Mouse (Mus musculus): ENCODE measurements around the gene Cxcl10. TPM values are rescaled to one million over a fixed set of nuclear protein-coding genes. Genes with fewer than 3 reads are reported as not detected.

The Cxcl10 gene
- total and polyA plus RNA-seq, 3 experiments, result 0.34 to 3.6 TPM; not detected in 1

DNA sequence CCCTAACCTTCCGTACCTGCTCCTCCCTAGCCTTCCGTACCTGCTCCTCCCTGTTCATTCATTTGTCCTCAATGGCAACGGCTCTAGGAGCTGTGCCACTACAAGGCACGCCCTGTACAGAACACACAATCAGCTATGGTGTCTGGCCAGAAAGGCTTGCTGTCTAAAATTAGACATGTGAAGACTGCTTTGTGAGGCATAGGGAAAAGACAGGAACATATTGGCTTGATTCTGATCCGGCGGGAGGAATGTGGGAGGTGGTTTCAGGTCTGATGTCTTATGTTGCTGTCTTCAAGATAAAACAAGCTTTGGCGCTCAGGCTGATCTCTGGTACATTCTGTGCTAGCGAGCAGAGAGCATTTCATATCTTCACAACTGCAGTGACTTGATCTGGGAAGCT, 41.9 kb upstream of the Cxcl10 start:
- intact Hi-C loops (cut with DNase I), result no loop called here
- TF ChIP-seq POLR2A (IDR thresholded peaks at IDR 0.05; ENCODE audit: insufficient read depth, low read depth, low read length) (peak; percentile 64), CTCF (IDR thresholded peaks at IDR 0.05) (no peak), EP300 (IDR thresholded peaks at IDR 0.05; ENCODE audit: insufficient read depth, low read depth, low read length) (peak; percentile 92)
- Histone ChIP-seq H3K27me3 (ENCODE audit: control insufficient read depth, insufficient read depth, low read length) (no peaks in the 10 kb centered on the region), H3K4me3 (peak overlapping the region; percentile 26; the same call in 1 of the 2 replicates), H3K36me3 (ENCODE audit: control insufficient read depth, insufficient read depth, low read length) (peaks cover 14% of the 10 kb centered on the region), H3K4me1 (ENCODE audit: control insufficient read depth, insufficient read depth, low read length) (peaks cover 8% of the 10 kb centered on the region), H3K27ac (peak overlapping the region; percentile 86), H3K9ac (ENCODE audit: low read depth, low read length) (peak overlapping the region; percentile 33), H3K79me2 (replicated peaks; ENCODE audit: control insufficient read depth, insufficient read depth, low read length) (no peaks in the 10 kb centered on the region)
- DNase-seq, result peak in 1 of 2 experiments; percentile 69
- WGBS, result 25% methylated on average over 8 of the region's 8 CpGs

DNA sequence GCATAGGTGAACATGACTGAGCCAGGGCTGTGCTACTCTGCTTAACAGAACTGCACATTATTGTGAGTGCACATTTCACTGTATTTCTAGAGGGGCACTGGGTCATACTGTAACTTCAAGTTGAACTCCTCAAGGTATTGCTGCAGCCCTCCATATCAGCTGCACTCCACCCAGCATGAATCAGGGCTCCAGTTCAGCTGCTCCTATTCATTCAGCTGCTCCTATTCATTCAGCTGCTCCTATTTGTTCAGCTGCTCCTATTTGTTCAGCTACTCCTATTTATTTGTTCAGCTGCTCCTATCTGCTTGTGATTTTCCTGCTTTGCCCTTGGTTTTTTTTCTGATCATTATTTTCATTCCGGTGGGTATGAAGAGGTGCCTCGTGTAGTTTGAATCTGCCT, 41.3 kb upstream of the Cxcl10 start:
- H3K27ac ChIP-seq, result peak overlapping the region; percentile 86
- H3K4me3 ChIP-seq, result peak overlapping the region; percentile 18; the same call in 1 of the 2 replicates
- WGBS, result 46% methylated on average over 2 of the region's 2 CpGs
- no peak for DNase-seq
- H3K4me1 ChIP-seq (ENCODE audit: control insufficient read depth, insufficient read depth, low read length), result peaks cover 8% of the 10 kb centered on the region
- peak overlapping the region; percentile 30 for H3K9ac ChIP-seq (ENCODE audit: low read depth, low read length)
- no peak for TF ChIP-seq POLR2A (IDR thresholded peaks at IDR 0.05; ENCODE audit: insufficient read depth, low read depth, low read length)
- TF ChIP-seq EP300 (IDR thresholded peaks at IDR 0.05; ENCODE audit: insufficient read depth, low read depth, low read length), result no peak
- TF ChIP-seq CTCF (IDR thresholded peaks at IDR 0.05), result no peak
- H3K27me3 ChIP-seq (ENCODE audit: control insufficient read depth, insufficient read depth, low read length), result no peaks in the 10 kb centered on the region
- H3K36me3 ChIP-seq (ENCODE audit: control insufficient read depth, insufficient read depth, low read length), result peaks cover 13% of the 10 kb centered on the region
- H3K79me2 ChIP-seq (replicated peaks; ENCODE audit: control insufficient read depth, insufficient read depth, low read length), result no peaks in the 10 kb centered on the region
- intact Hi-C loops (cut with DNase I), result no loop called here

GRCm38 (mm10) chr5:92387433-92387832, 38.7 kb upstream of the Cxcl10 start:
- Histone ChIP-seq H3K4me1 (ENCODE audit: control insufficient read depth, insufficient read depth, low read length) (peaks cover 5% of the 10 kb centered on the region), H3K4me3 (peak overlapping the region; percentile 49)
- 7% methylated on average over 11 of the region's 11 CpGs for WGBS

DNA sequence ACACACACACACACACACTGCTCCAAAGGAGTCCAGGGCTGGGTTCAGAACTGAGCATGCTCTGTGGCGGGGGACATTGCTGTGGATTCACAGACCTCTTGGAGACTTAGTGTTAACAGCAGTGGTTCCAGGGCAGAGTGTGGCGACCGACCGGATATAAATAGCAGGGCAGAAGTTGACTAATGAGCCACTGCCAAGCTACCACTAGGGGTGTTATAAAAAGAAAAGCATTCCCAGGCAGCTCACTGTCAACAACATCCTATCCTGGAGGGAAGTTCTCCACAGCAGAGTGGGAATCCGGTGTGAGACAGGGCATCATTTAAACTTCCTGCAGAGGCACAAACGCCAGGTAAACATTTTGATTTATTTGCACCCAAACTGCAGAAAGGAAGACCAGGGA, 38.0 kb upstream of the Cxcl10 start:
- H3K27me3 ChIP-seq (ENCODE audit: control insufficient read depth, insufficient read depth, low read length), result no peaks in the 10 kb centered on the region
- WGBS, result 11% methylated on average over 6 of the region's 6 CpGs
- peak overlapping the region; percentile 49 for H3K4me3 ChIP-seq
- peaks cover 4% of the 10 kb centered on the region for H3K4me1 ChIP-seq (ENCODE audit: control insufficient read depth, insufficient read depth, low read length)
- H3K9ac ChIP-seq (ENCODE audit: low read depth, low read length), result peak overlapping the region; percentile 61
- peak in 1 of 2 experiments; percentile 64 for DNase-seq
- intact Hi-C loops (cut with DNase I), result no loop called here
- peak overlapping the region; percentile 86 for H3K27ac ChIP-seq
- H3K79me2 ChIP-seq (replicated peaks; ENCODE audit: control insufficient read depth, insufficient read depth, low read length), result no peaks in the 10 kb centered on the region; the same call in 1 of the 2 replicates
- no peak for TF ChIP-seq EP300 (IDR thresholded peaks at IDR 0.05; ENCODE audit: insufficient read depth, low read depth, low read length)
- TF ChIP-seq POLR2A (IDR thresholded peaks at IDR 0.05; ENCODE audit: insufficient read depth, low read depth, low read length), result peak; percentile 70
- peak; percentile 69 for TF ChIP-seq CTCF (IDR thresholded peaks at IDR 0.05)
- peaks cover 8% of the 10 kb centered on the region for H3K36me3 ChIP-seq (ENCODE audit: control insufficient read depth, insufficient read depth, low read length)

More at GRCm38 (mm10) chr5:92387433-92387832, 38.7 kb upstream of the Cxcl10 start:
- Histone ChIP-seq H3K27me3 (ENCODE audit: control insufficient read depth, insufficient read depth, low read length) (no peaks in the 10 kb centered on the region), H3K79me2 (replicated peaks; ENCODE audit: control insufficient read depth, insufficient read depth, low read length) (no peaks in the 10 kb centered on the region), H3K9ac (ENCODE audit: low read depth, low read length) (peak overlapping the region; percentile 62), H3K27ac (peak overlapping the region; percentile 86), H3K36me3 (ENCODE audit: control insufficient read depth, insufficient read depth, low read length) (peaks cover 8% of the 10 kb centered on the region)
- intact Hi-C loops (cut with DNase I), result no loop called here
- DNase-seq, result peak; percentile 70 to 81
- peak; percentile 93 for TF ChIP-seq EP300 (IDR thresholded peaks at IDR 0.05; ENCODE audit: insufficient read depth, low read depth, low read length)
- no peak for TF ChIP-seq CTCF (IDR thresholded peaks at IDR 0.05)
- TF ChIP-seq POLR2A (IDR thresholded peaks at IDR 0.05; ENCODE audit: insufficient read depth, low read depth, low read length), result peak; percentile 76

DNA sequence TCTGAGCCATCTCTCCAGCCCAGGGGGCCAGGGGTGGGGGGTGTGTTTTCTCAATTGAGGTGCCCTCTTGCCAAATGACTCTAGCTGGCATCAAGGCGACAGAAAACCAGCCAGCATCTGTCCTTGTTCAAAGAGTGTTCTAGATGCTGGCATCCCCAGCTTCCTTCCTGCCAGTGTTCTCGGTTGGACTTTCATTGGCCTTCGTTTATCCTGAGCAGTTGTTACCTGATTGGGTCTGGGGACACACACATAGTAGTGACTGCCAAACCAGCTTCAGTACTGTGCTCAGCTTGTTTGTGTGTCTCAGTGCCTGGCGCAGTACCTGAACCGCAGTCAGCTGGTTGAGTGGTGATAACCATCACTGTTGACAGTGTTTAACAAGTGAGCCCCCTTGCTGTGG, 37.4 kb upstream of the Cxcl10 start:
- H3K27me3 ChIP-seq (ENCODE audit: control insufficient read depth, insufficient read depth, low read length), result no peaks in the 10 kb centered on the region
- H3K4me3 ChIP-seq, result no peak overlapping the region
- H3K36me3 ChIP-seq (ENCODE audit: control insufficient read depth, insufficient read depth, low read length), result peaks cover 4% of the 10 kb centered on the region
- TF ChIP-seq CTCF (IDR thresholded peaks at IDR 0.05) (no peak), EP300 (IDR thresholded peaks at IDR 0.05; ENCODE audit: insufficient read depth, low read depth, low read length) (peak; percentile 47; the same call in 1 of the 2 replicates)
- H3K9ac ChIP-seq (ENCODE audit: low read depth, low read length), result no peak overlapping the region
- peaks cover 6% of the 10 kb centered on the region for H3K4me1 ChIP-seq (ENCODE audit: control insufficient read depth, insufficient read depth, low read length)
- 37% methylated on average over 5 of the region's 5 CpGs for WGBS
- DNase-seq, result peak in 1 of 2 experiments; percentile 46
- intact Hi-C loops (cut with DNase I), result no loop called here
- no peaks in the 10 kb centered on the region; the same call in 1 of the 2 replicates for H3K79me2 ChIP-seq (replicated peaks; ENCODE audit: control insufficient read depth, insufficient read depth, low read length)
- peak overlapping the region; percentile 86 for H3K27ac ChIP-seq

DNA sequence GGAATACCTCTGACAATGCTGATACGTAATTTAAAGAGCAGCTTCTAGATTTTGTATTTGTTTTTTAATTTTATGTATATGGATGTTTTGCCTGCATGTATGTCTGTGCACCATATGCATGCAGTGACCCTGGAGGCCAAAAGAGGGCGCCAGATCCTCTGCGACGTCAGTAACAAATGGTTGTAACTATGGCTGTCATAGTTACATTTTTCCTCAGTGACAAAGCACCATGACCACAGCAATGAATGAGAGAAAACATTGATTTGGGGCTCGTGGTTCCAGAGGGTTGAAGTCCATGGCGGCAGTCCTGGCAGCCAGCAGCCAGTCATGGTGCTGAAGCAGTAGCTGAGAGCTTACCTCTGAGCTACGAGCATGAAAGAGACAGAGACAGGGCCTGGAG, 36.2 kb upstream of the Cxcl10 start:
- no peak for DNase-seq
- Histone ChIP-seq H3K4me1 (ENCODE audit: control insufficient read depth, insufficient read depth, low read length) (peaks cover 6% of the 10 kb centered on the region), H3K9ac (ENCODE audit: low read depth, low read length) (no peak overlapping the region), H3K36me3 (ENCODE audit: control insufficient read depth, insufficient read depth, low read length) (peaks cover 2% of the 10 kb centered on the region), H3K27ac (no peak overlapping the region; the same call in 1 of the 2 replicates), H3K79me2 (replicated peaks; ENCODE audit: control insufficient read depth, insufficient read depth, low read length) (no peaks in the 10 kb centered on the region; the same call in 1 of the 2 replicates), H3K27me3 (ENCODE audit: control insufficient read depth, insufficient read depth, low read length) (no peaks in the 10 kb centered on the region), H3K4me3 (no peak overlapping the region)
- WGBS, result 68% methylated on average over 7 of the region's 7 CpGs
- intact Hi-C loops (cut with DNase I), result loop anchor here (2.0 to 5.0 kb wide), 2 partner anchors 14 to 193 kb away; no protein-coding TSS in a partner anchor
- TF ChIP-seq POLR2A (IDR thresholded peaks at IDR 0.05; ENCODE audit: insufficient read depth, low read depth, low read length) (no peak), EP300 (IDR thresholded peaks at IDR 0.05; ENCODE audit: insufficient read depth, low read depth, low read length) (no peak), CTCF (IDR thresholded peaks at IDR 0.05) (peak; percentile 77)

All from heart, adult 2 months (tissue).